Mouse (Mus musculus): ENCODE data around the gene Vipr2.

GRCm38 (mm10) chr12:116169666-116170065, 92.1 kb downstream of the Vipr2 start:
- TF ChIP-seq CTCF (IDR thresholded peaks at IDR 0.05; ENCODE audit: low read depth): no peak
- no peak for TF ChIP-seq EP300 (optimal IDR thresholded peaks at IDR 0.05)

Measured in stomach, postnatal 0 days (tissue).